Mouse (Mus musculus): Measurements from ENCODE around the gene Msh3. TPM values are rescaled to one million over a fixed set of nuclear protein-coding genes. Genes with fewer than 3 reads are reported as not detected.

Msh3 gene
- polyA plus RNA-seq, 1 experiment from 2014 or later = 43.8 TPM

GRCm38 (mm10) chr13:92296490-92296889 lies 58.3 kb downstream of the Msh3 start:
- WGBS = 93% methylated on average over 4 of the region's 4 CpGs
- Histone ChIP-seq H3K36me3 (peaks cover 48% of the 10 kb centered on the region; the same call in 1 of the 2 replicates), H3K4me2 (no peak overlapping the region), H3K4me1 (replicated peaks) (peaks cover 16% of the 10 kb centered on the region), H3K27ac (no peak overlapping the region), H3K4me3 (replicated peaks) (no peak overlapping the region), H3K9ac (replicated peaks) (no peak overlapping the region), H3K9me3 (no peaks in the 10 kb centered on the region), H3K27me3 (no peaks in the 10 kb centered on the region)
- no peak for ATAC-seq (ENCODE audit: insufficient number of reproducible peaks, insufficient read depth, low FRiP score, low TSS enrichment, low read depth)

DNA sequence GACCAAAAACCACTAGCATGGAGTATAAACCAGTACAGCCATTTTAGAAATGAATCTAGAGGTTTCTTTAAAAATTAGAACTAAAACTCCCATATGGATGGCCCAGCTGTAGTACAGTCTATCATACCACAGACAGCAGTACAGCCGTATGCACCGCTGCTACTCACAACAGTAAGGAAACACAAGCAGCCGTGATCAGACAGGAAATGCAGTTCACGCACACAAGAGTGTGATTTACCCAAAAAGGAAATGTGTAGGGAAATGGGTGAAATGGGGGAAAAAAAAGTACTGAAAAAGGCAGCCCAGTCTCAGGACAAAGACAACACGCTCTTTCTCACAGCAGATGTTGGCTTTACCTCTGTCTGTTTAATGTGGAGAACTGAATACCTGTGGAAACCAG lies 60.9 kb downstream of the Msh3 start:
- Histone ChIP-seq H3K4me1 (replicated peaks) (peaks cover 13% of the 10 kb centered on the region), H3K9ac (replicated peaks) (no peak overlapping the region), H3K27me3 (no peaks in the 10 kb centered on the region), H3K27ac (no peak overlapping the region), H3K4me2 (no peak overlapping the region), H3K9me3 (no peaks in the 10 kb centered on the region), H3K36me3 (peaks cover 54% of the 10 kb centered on the region; the same call in 1 of the 2 replicates), H3K4me3 (replicated peaks) (no peak overlapping the region)
- ATAC-seq (ENCODE audit: insufficient number of reproducible peaks, insufficient read depth, low FRiP score, low TSS enrichment, low read depth) = no peak
- WGBS = 89% methylated on average over 5 of the region's 5 CpGs

DNA sequence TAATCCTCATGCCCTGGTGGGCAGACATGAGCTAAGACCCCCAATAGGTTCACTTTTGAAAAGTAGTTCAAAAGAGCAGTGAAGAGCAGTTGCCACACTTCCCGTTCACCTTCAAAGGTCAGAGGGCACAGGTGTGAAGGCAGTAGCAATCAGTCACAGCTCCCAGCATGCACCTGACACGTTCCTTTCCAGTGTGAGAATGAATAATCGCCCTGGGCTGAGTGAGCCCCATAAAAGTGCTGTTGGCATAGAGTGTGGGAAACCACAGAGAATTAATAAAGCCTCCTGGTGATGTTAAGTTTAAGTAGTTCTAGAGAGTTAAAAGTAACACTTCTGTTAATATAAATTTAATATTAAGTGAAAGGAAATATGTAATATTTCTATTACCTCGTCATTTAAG lies 63.2 kb downstream of the Msh3 start:
- H3K4me1 ChIP-seq (replicated peaks) = peaks cover 13% of the 10 kb centered on the region
- no peak overlapping the region for H3K4me2 ChIP-seq
- no peaks in the 10 kb centered on the region for H3K9me3 ChIP-seq
- 0 out of 2 replicates have a peak, but pooled peaks have one; percentile 49 for ATAC-seq (ENCODE audit: insufficient number of reproducible peaks, insufficient read depth, low FRiP score, low TSS enrichment, low read depth)
- H3K36me3 ChIP-seq = peaks cover 45% of the 10 kb centered on the region; the same call in 1 of the 2 replicates
- H3K9ac ChIP-seq (replicated peaks) = no peak overlapping the region
- no peaks in the 10 kb centered on the region for H3K27me3 ChIP-seq
- 20% methylated on average over 4 of the region's 4 CpGs for WGBS
- H3K27ac ChIP-seq = no peak overlapping the region; the same call in 1 of the 2 replicates
- no peak overlapping the region for H3K4me3 ChIP-seq (replicated peaks)

- Histone ChIP-seq H3K4me3 (replicated peaks) (no peak overlapping the region), H3K4me2 (no peak overlapping the region), H3K9ac (replicated peaks) (no peak overlapping the region), H3K4me1 (replicated peaks) (peaks cover 14% of the 10 kb centered on the region), H3K27ac (no peak overlapping the region), H3K36me3 (peaks cover 12% of the 10 kb centered on the region; the same call in 1 of the 2 replicates), H3K9me3 (no peaks in the 10 kb centered on the region), H3K27me3 (no peaks in the 10 kb centered on the region)
- 92% methylated on average over 2 of the region's 2 CpGs for WGBS
- ATAC-seq (ENCODE audit: insufficient number of reproducible peaks, insufficient read depth, low FRiP score, low TSS enrichment, low read depth) = no peak
Observed at GRCm38 (mm10) chr13:92277027-92277426, 77.8 kb downstream of the Msh3 start.

- peak overlapping the region; percentile 59; the same call in 1 of the 2 replicates for H3K27ac ChIP-seq
- H3K9me3 ChIP-seq = no peaks in the 10 kb centered on the region
- H3K36me3 ChIP-seq = peaks cover 5% of the 10 kb centered on the region; the same call in 1 of the 2 replicates
- ATAC-seq (ENCODE audit: insufficient number of reproducible peaks, insufficient read depth, low FRiP score, low TSS enrichment, low read depth) = 0 out of 2 replicates have a peak, but pooled peaks have one; percentile 63
- 54% methylated on average over 9 of the region's 9 CpGs for WGBS
- H3K27me3 ChIP-seq = no peaks in the 10 kb centered on the region
- H3K9ac ChIP-seq (replicated peaks) = no peak overlapping the region
- no peak overlapping the region for H3K4me2 ChIP-seq
- no peak overlapping the region for H3K4me3 ChIP-seq (replicated peaks)
- peaks cover 14% of the 10 kb centered on the region for H3K4me1 ChIP-seq (replicated peaks)
Observed at GRCm38 (mm10) chr13:92275292-92275691, 79.5 kb downstream of the Msh3 start.

GRCm38 (mm10) chr13:92274274-92275198 lies 80.3 kb downstream of the Msh3 start:
- Histone ChIP-seq H3K27me3 (no peaks in the 10 kb centered on the region), H3K27ac (peak overlapping the region; percentile 59), H3K4me2 (0 out of 2 replicates have a peak overlapping the region, but pooled peaks have one; percentile 0), H3K9me3 (no peaks in the 10 kb centered on the region), H3K4me3 (replicated peaks) (no peak overlapping the region), H3K36me3 (peaks cover 5% of the 10 kb centered on the region; the same call in 1 of the 2 replicates), H3K9ac (replicated peaks) (no peak overlapping the region), H3K4me1 (replicated peaks) (peaks cover 14% of the 10 kb centered on the region)
- ATAC-seq (ENCODE audit: insufficient number of reproducible peaks, insufficient read depth, low FRiP score, low TSS enrichment, low read depth) = peak; percentile 26
- 44% methylated on average over 14 of the region's 14 CpGs for WGBS

- ATAC-seq (ENCODE audit: insufficient number of reproducible peaks, insufficient read depth, low FRiP score, low TSS enrichment, low read depth) = no peak
- no peak overlapping the region for H3K4me3 ChIP-seq (replicated peaks)
- H3K27me3 ChIP-seq = no peaks in the 10 kb centered on the region
- H3K9me3 ChIP-seq = no peaks in the 10 kb centered on the region
- no peak overlapping the region for H3K4me2 ChIP-seq
- no peak overlapping the region for H3K27ac ChIP-seq
- WGBS = 78% methylated on average over 3 of the region's 3 CpGs
- no peaks in the 10 kb centered on the region for H3K4me1 ChIP-seq (replicated peaks)
- no peak overlapping the region for H3K9ac ChIP-seq (replicated peaks)
- H3K36me3 ChIP-seq = peaks cover 15% of the 10 kb centered on the region; the same call in 1 of the 2 replicates
Observed at GRCm38 (mm10) chr13:92267076-92267475, 87.7 kb downstream of the Msh3 start.

DNA sequence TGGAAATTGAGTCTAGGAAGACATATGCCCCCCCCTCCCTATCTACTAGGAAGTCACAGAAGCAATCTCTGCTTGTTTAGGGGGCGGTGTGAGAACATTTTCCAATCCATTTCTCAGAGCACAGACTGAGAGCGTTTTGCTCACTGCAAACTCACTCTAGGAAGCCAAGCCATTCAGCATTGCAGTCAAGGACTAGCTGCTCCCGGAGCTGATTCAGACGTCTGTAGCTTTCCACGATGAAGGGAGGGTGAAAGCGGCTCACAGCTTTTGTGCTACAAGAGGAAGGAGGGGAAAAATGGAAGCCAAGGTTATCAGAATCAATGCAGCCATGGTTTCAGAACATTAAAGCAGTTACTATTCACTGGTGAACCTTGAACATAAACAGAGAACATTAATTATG lies 91.2 kb downstream of the Msh3 start:
- Histone ChIP-seq H3K36me3 (peaks cover 33% of the 10 kb centered on the region), H3K4me1 (replicated peaks) (no peaks in the 10 kb centered on the region), H3K27me3 (no peaks in the 10 kb centered on the region), H3K27ac (no peak overlapping the region), H3K9ac (replicated peaks) (no peak overlapping the region), H3K4me2 (no peak overlapping the region), H3K4me3 (replicated peaks) (no peak overlapping the region), H3K9me3 (no peaks in the 10 kb centered on the region)
- WGBS = 85% methylated on average over 6 of the region's 6 CpGs
- no peak for ATAC-seq (ENCODE audit: insufficient number of reproducible peaks, insufficient read depth, low FRiP score, low TSS enrichment, low read depth)

- Histone ChIP-seq H3K4me1 (replicated peaks) (no peaks in the 10 kb centered on the region), H3K4me3 (replicated peaks) (no peak overlapping the region), H3K9me3 (no peaks in the 10 kb centered on the region), H3K27ac (no peak overlapping the region), H3K36me3 (peaks cover 37% of the 10 kb centered on the region), H3K27me3 (no peaks in the 10 kb centered on the region), H3K4me2 (no peak overlapping the region), H3K9ac (replicated peaks) (no peak overlapping the region)
- ATAC-seq (ENCODE audit: insufficient number of reproducible peaks, insufficient read depth, low FRiP score, low TSS enrichment, low read depth) = no peak
- 81% methylated on average over 5 of the region's 5 CpGs for WGBS
Observed at GRCm38 (mm10) chr13:92261329-92261728, 93.5 kb downstream of the Msh3 start.

DNA sequence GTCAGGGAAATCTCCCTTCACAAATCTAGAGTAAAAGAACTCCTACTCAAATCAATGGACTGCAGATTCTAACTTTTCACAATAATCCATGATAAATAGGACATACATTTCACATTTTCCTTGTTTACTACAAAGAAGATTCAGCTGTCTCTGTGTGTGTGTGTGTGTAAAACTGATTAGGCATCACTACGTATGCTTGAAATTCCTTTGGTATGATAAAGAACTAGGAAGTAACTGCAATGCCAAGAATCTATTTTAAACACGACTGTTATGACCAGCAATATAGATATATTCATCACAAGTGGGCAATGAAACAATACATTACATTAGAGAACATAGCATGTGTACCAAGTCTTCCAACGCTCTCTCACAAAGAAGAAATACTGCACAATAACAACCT lies 99.3 kb downstream of the Msh3 start:
- no peak overlapping the region for H3K4me3 ChIP-seq (replicated peaks)
- H3K27me3 ChIP-seq = no peaks in the 10 kb centered on the region
- no peaks in the 10 kb centered on the region for H3K9me3 ChIP-seq
- WGBS = 94% methylated on average over 3 of the region's 3 CpGs
- no peak overlapping the region for H3K9ac ChIP-seq (replicated peaks)
- no peak overlapping the region for H3K27ac ChIP-seq
- H3K4me1 ChIP-seq (replicated peaks) = no peaks in the 10 kb centered on the region
- H3K4me2 ChIP-seq = no peak overlapping the region
- no peak for ATAC-seq (ENCODE audit: insufficient number of reproducible peaks, insufficient read depth, low FRiP score, low TSS enrichment, low read depth)
- H3K36me3 ChIP-seq = peaks cover 25% of the 10 kb centered on the region

DNA sequence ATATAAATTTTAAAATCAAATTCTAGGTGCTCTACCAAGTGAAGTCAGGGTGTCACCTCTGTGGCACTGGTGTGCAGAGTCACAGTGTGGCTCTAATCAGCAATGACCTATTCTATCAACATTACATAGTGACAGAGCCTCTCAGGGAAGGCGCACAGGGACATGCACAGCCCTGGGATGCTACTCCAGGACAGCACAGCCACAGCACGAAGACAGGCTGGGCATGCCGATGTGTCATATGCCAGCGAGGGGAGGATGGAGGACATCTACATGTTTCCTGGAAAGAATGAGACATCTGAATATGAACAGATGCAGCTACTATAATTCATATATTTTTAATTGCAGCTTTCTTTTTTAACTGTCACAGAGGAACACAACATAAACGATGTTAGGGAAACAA lies 101.0 kb downstream of the Msh3 start:
- Histone ChIP-seq H3K4me1 (replicated peaks) (no peaks in the 10 kb centered on the region), H3K27ac (no peak overlapping the region), H3K9ac (replicated peaks) (no peak overlapping the region), H3K27me3 (no peaks in the 10 kb centered on the region), H3K36me3 (peaks cover 32% of the 10 kb centered on the region), H3K4me3 (replicated peaks) (no peak overlapping the region), H3K4me2 (no peak overlapping the region), H3K9me3 (no peaks in the 10 kb centered on the region)
- 92% methylated on average over 5 of the region's 5 CpGs for WGBS
- no peak for ATAC-seq (ENCODE audit: insufficient number of reproducible peaks, insufficient read depth, low FRiP score, low TSS enrichment, low read depth)
